ENCODE assay signal across 11 mouse cellular contexts in genomic region chr11:85643479-85644000, GRCm38 (mm10).
DNase-seq lines count a peak whose midpoint lies in the region; ATAC-seq and TF ChIP-seq lines count a peak whose summit lies in the region.
"Had no signal": no experiment of that assay in that cellular context is flagged by ENCODE, and none has a peak within 500 bp of the region (broad histone marks: within the 10 kb centered on the region; RNA-seq: fewer than 3 reads in every experiment).

No protein-coding gene starts in this region.

- no peak for TF ChIP-seq POLR2A in brain, embryonic 14.5 days (IDR thresholded peaks at IDR 0.05; ENCODE audit: borderline replicate concordance, extremely low read depth, insufficient read depth, insufficient read length, poor library complexity, severe bottlenecking)

- no peaks in the 10 kb centered on the region for H3K27me3 ChIP-seq in hindbrain, embryonic 12.5 days
- H3K27me3 ChIP-seq in hindbrain, embryonic 14.5 days (ENCODE audit: control insufficient read depth, insufficient read depth, low read length), result no peaks in the 10 kb centered on the region
- no peaks in the 10 kb centered on the region; the same call in 1 of the 2 replicates for H3K27me3 ChIP-seq in embryonic facial prominence, embryonic 10.5 days (replicated peaks; ENCODE audit: low read depth, poor library complexity, severe bottlenecking)
- H3K27me3 ChIP-seq in limb, embryonic 13.5 days, result 0 out of 2 replicates have a peak, but pooled peaks cover 3% of the 10 kb centered on the region

- H3K4me2 ChIP-seq in hindbrain, embryonic 12.5 days (replicated peaks), result no peak overlapping the region
- no peak overlapping the region for H3K4me2 ChIP-seq in hindbrain, embryonic 14.5 days (replicated peaks)
- peak overlapping the region; percentile 40 for H3K4me2 ChIP-seq in limb, embryonic 13.5 days (replicated peaks)
- H3K4me2 ChIP-seq: midbrain, embryonic 12.5 days had no signal

- DNase-seq in hindbrain, embryonic 14.5 days (ENCODE audit: low spot score), result no peak
- peak; percentile 37 for DNase-seq in brain, embryonic 14.5 days (ENCODE audit: low read depth)
- DNase-seq in embryonic facial prominence, embryonic 10.5 days (ENCODE audit: low spot score), result no peak
- no peak for DNase-seq in ovary, postnatal 36 days (ENCODE audit: low spot score)
- DNase-seq in left cerebral cortex, postnatal 4 days, result no peak
- DNase-seq: cerebellum, postnatal 36 days had no signal

- 60% methylated on average over 10 of the region's 10 CpGs for WGBS in hindbrain, embryonic 12.5 days
- WGBS in hindbrain, embryonic 14.5 days, result 48% methylated on average over 10 of the region's 10 CpGs
- 75% methylated on average over 10 of the region's 10 CpGs for WGBS in embryonic facial prominence, embryonic 10.5 days
- WGBS in limb, embryonic 13.5 days, result 31% methylated on average over 10 of the region's 10 CpGs

- H3K4me3 ChIP-seq in hindbrain, embryonic 12.5 days, result no peak overlapping the region
- no peak overlapping the region for H3K4me3 ChIP-seq in hindbrain, embryonic 14.5 days (replicated peaks; ENCODE audit: low read length)
- H3K4me3 ChIP-seq in embryonic facial prominence, embryonic 10.5 days, result no peak overlapping the region
- peak overlapping the region; percentile 2; the same call in 1 of the 2 replicates for H3K4me3 ChIP-seq in limb, embryonic 13.5 days
- H3K4me3 ChIP-seq: midbrain, embryonic 12.5 days had no signal

- H3K4me1 ChIP-seq in hindbrain, embryonic 12.5 days, result peaks cover 37% of the 10 kb centered on the region
- peaks cover 26% of the 10 kb centered on the region for H3K4me1 ChIP-seq in hindbrain, embryonic 14.5 days (replicated peaks; ENCODE audit: control insufficient read depth, insufficient read depth, low read length)
- peaks cover 72% of the 10 kb centered on the region for H3K4me1 ChIP-seq in embryonic facial prominence, embryonic 10.5 days
- H3K4me1 ChIP-seq in limb, embryonic 13.5 days, result peaks cover 52% of the 10 kb centered on the region

- ATAC-seq in hindbrain, embryonic 12.5 days (ENCODE audit: low FRiP score), result no peak
- no peak for ATAC-seq in hindbrain, embryonic 14.5 days (ENCODE audit: low FRiP score)
- ATAC-seq in limb, embryonic 13.5 days (ENCODE audit: low FRiP score, low read depth), result no peak
- no peak for ATAC-seq in frontal cortex, adult (ENCODE audit: low TSS enrichment)
- ATAC-seq: forebrain, embryonic 14.5 days had no signal

- H3K9ac ChIP-seq in hindbrain, embryonic 12.5 days, result no peak overlapping the region
- H3K9ac ChIP-seq in hindbrain, embryonic 14.5 days, result no peak overlapping the region
- H3K9ac ChIP-seq in limb, embryonic 13.5 days, result no peak overlapping the region
- H3K9ac ChIP-seq: midbrain, embryonic 12.5 days had no signal

- intact Hi-C loops in left cerebral cortex, postnatal 4 days (cut with DNase I), result no loop called here

- no peak for TF ChIP-seq CTCF in brain, embryonic 14.5 days (IDR thresholded peaks at IDR 0.05; ENCODE audit: borderline replicate concordance, extremely low read depth, insufficient read depth, insufficient read length)

- no peaks in the 10 kb centered on the region for H3K9me3 ChIP-seq in hindbrain, embryonic 12.5 days (replicated peaks)
- H3K9me3 ChIP-seq in hindbrain, embryonic 14.5 days (ENCODE audit: control insufficient read depth, low read length), result no peaks in the 10 kb centered on the region
- no peaks in the 10 kb centered on the region for H3K9me3 ChIP-seq in embryonic facial prominence, embryonic 10.5 days
- no peaks in the 10 kb centered on the region for H3K9me3 ChIP-seq in limb, embryonic 13.5 days
- H3K9me3 ChIP-seq: midbrain, embryonic 12.5 days had no signal

- H3K27ac ChIP-seq in hindbrain, embryonic 12.5 days, result peak overlapping the region; percentile 12; the same call in 1 of the 2 replicates
- no peak overlapping the region for H3K27ac ChIP-seq in hindbrain, embryonic 14.5 days
- H3K27ac ChIP-seq in embryonic facial prominence, embryonic 10.5 days (replicated peaks), result peak overlapping the region; percentile 63
- H3K27ac ChIP-seq in limb, embryonic 13.5 days, result peak overlapping the region; percentile 34; the same call in 1 of the 2 replicates
- H3K27ac ChIP-seq: midbrain, embryonic 12.5 days had no signal

- no peaks in the 10 kb centered on the region for H3K36me3 ChIP-seq in hindbrain, embryonic 12.5 days
- no peaks in the 10 kb centered on the region for H3K36me3 ChIP-seq in hindbrain, embryonic 14.5 days (replicated peaks; ENCODE audit: control insufficient read depth, insufficient read depth)
- H3K36me3 ChIP-seq in embryonic facial prominence, embryonic 10.5 days (replicated peaks), result no peaks in the 10 kb centered on the region
- no peaks in the 10 kb centered on the region for H3K36me3 ChIP-seq in limb, embryonic 13.5 days
- H3K36me3 ChIP-seq: midbrain, embryonic 12.5 days had no signal
